Mouse (Mus musculus): Measurements from ENCODE around the gene Iqcd. TPM values are rescaled to one million over a fixed set of nuclear protein-coding genes. Genes with fewer than 3 reads are reported as not detected.

Gene Iqcd
- polyA plus RNA-seq, 1 experiment from 2014 or later, result 1.4 TPM

GRCm38 (mm10) chr5:120590356-120591010 lies 1.7 kb downstream of the Iqcd start:
- no peak overlapping the region for H3K27ac ChIP-seq
- no peak overlapping the region for H3K4me3 ChIP-seq (replicated peaks)
- ATAC-seq (ENCODE audit: low FRiP score), result no peak
- H3K4me1 ChIP-seq, result peaks cover 25% of the 10 kb centered on the region
- peaks cover 6% of the 10 kb centered on the region; the same call in 1 of the 2 replicates for H3K27me3 ChIP-seq
- 0 out of 2 replicates have a peak, but pooled peaks cover 3% of the 10 kb centered on the region for H3K9me3 ChIP-seq
- H3K9ac ChIP-seq, result no peak overlapping the region
- no peak overlapping the region for H3K4me2 ChIP-seq
- 81% methylated on average over 16 of the region's 16 CpGs for WGBS
- no peaks in the 10 kb centered on the region for H3K36me3 ChIP-seq (replicated peaks)

DNA sequence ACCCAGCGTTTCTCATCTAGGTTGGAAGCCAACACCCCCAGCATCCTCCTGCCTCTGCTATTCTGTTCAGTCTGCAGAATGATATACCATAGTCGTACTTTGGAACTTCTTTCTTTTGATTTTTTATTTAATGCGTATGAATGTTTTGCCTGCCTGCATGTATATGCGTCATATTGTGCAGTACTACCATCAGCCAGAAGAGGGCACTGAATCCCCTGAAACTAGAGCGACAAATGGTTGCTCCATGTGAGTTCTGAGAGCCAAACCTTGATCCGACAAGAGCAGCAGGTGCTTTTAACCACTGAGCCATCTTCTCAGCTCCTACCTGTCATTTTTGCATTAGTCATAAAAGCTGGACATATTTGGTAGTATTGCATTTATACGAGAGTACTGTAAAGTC lies 3.3 kb downstream of the Iqcd start:
- Histone ChIP-seq H3K4me3 (replicated peaks) (no peak overlapping the region), H3K27me3 (peaks cover 6% of the 10 kb centered on the region; the same call in 1 of the 2 replicates), H3K4me2 (no peak overlapping the region), H3K36me3 (replicated peaks) (no peaks in the 10 kb centered on the region), H3K9me3 (0 out of 2 replicates have a peak, but pooled peaks cover 3% of the 10 kb centered on the region), H3K4me1 (peaks cover 17% of the 10 kb centered on the region), H3K9ac (no peak overlapping the region), H3K27ac (no peak overlapping the region)
- no peak for ATAC-seq (ENCODE audit: low FRiP score)
- WGBS, result 71% methylated on average over 7 of the region's 7 CpGs

- 0 out of 2 replicates have a peak, but pooled peaks cover 3% of the 10 kb centered on the region for H3K9me3 ChIP-seq
- no peak for ATAC-seq (ENCODE audit: low FRiP score)
- no peaks in the 10 kb centered on the region for H3K27me3 ChIP-seq
- 89% methylated on average over 6 of the region's 6 CpGs for WGBS
- no peak overlapping the region for H3K4me3 ChIP-seq (replicated peaks)
- H3K4me2 ChIP-seq, result no peak overlapping the region
- no peak overlapping the region for H3K27ac ChIP-seq
- no peaks in the 10 kb centered on the region for H3K36me3 ChIP-seq (replicated peaks)
- peaks cover 2% of the 10 kb centered on the region; the same call in 1 of the 2 replicates for H3K4me1 ChIP-seq
- H3K9ac ChIP-seq, result no peak overlapping the region
These were observed 5.7 kb downstream of the Iqcd start for GRCm38 (mm10) chr5:120594485-120594884.

DNA sequence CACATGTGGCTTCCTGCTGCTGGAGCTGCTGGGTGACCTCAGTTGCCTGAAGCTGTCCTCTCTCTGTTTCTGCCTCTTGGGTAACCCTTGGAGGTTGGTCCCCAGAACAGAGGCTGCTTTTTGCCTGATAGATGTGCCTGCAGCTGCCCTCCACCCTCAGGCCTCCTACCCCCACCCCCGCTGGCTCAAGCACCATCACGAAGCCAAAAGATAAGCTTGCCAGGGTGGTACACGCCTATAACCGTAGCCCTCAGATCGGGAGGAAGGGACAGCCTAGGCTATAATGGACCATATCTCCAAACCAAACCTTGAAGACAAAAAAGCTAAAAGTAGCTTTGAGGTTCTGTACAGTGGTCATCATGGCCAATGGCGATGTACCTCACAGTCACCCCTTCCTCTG lies 10.8 kb downstream of the Iqcd start:
- no peak for ATAC-seq (ENCODE audit: low FRiP score)
- Histone ChIP-seq H3K27ac (no peak overlapping the region), H3K36me3 (replicated peaks) (no peaks in the 10 kb centered on the region), H3K27me3 (no peaks in the 10 kb centered on the region), H3K4me2 (no peak overlapping the region), H3K9me3 (no peaks in the 10 kb centered on the region), H3K4me1 (peaks cover 2% of the 10 kb centered on the region; the same call in 1 of the 2 replicates), H3K4me3 (replicated peaks) (no peak overlapping the region), H3K9ac (no peak overlapping the region)
- WGBS, result 92% methylated on average over 6 of the region's 6 CpGs

- H3K36me3 ChIP-seq (replicated peaks), result no peaks in the 10 kb centered on the region
- H3K27ac ChIP-seq, result no peak overlapping the region
- 62% methylated on average over 11 of the region's 11 CpGs for WGBS
- H3K9me3 ChIP-seq, result no peaks in the 10 kb centered on the region
- no peak overlapping the region for H3K9ac ChIP-seq
- H3K4me2 ChIP-seq, result no peak overlapping the region
- no peak overlapping the region for H3K4me3 ChIP-seq (replicated peaks)
- H3K4me1 ChIP-seq, result peaks cover 5% of the 10 kb centered on the region
- ATAC-seq (ENCODE audit: low FRiP score), result no peak
- H3K27me3 ChIP-seq, result no peaks in the 10 kb centered on the region
These were observed 12.3 kb downstream of the Iqcd start for GRCm38 (mm10) chr5:120600946-120601668.

GRCm38 (mm10) chr5:120602210-120602609 lies 13.4 kb downstream of the Iqcd start:
- Histone ChIP-seq H3K9ac (no peak overlapping the region), H3K27me3 (no peaks in the 10 kb centered on the region), H3K36me3 (replicated peaks) (no peaks in the 10 kb centered on the region), H3K4me1 (peaks cover 5% of the 10 kb centered on the region), H3K4me3 (replicated peaks) (no peak overlapping the region), H3K27ac (no peak overlapping the region), H3K4me2 (no peak overlapping the region), H3K9me3 (no peaks in the 10 kb centered on the region)
- WGBS, result 88% methylated on average over 12 of the region's 12 CpGs
- no peak for ATAC-seq (ENCODE audit: low FRiP score)

DNA sequence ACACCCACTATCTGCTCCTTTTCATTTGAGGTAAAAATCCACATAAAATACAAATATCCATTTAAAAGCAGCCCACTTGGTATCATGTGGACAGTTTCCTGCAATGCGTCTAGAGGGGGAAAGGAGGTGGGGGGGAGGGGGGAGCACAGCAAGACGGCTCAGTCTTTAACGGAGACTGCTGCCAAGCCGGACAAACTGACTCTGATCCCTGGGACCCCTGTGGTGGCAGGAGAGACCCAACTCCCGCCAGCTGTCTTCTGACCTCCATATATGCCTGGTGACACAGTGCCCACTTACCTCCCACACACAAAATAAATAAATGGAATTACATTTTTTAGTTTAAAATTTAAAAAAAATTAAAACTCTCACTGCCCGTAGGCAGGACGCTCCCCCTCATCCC lies 14.7 kb downstream of the Iqcd start:
- Histone ChIP-seq H3K27me3 (no peaks in the 10 kb centered on the region), H3K4me3 (replicated peaks) (no peak overlapping the region), H3K9me3 (no peaks in the 10 kb centered on the region), H3K4me2 (no peak overlapping the region), H3K9ac (no peak overlapping the region), H3K4me1 (peaks cover 5% of the 10 kb centered on the region), H3K27ac (no peak overlapping the region), H3K36me3 (replicated peaks) (0 out of 2 replicates have a peak, but pooled peaks cover 6% of the 10 kb centered on the region)
- WGBS, result 54% methylated on average over 7 of the region's 7 CpGs
- no peak for ATAC-seq (ENCODE audit: low FRiP score)

DNA sequence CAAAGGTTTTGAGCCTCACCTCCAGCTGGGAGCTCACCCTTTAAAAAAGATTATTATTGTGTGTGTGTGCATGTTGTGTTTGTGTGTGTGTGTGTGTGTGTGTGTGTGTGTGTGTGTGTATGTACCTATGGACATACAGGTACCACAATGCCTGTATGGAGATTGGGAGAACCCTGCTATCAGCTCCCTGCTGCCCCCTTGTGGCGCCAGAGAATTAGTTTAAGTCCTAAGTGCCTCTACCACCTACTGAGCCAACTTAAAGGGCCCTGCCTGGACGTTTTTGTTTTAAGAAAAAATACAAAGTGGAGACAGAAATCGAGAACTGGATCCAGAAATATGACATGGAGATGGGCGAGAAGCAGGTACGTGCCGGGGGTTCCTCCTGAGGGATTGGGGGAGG lies 16.0 kb downstream of the Iqcd start:
- no peaks in the 10 kb centered on the region for H3K9me3 ChIP-seq
- H3K27ac ChIP-seq, result peak overlapping the region; percentile 54; the same call in 1 of the 2 replicates
- H3K4me1 ChIP-seq, result peaks cover 11% of the 10 kb centered on the region
- peak overlapping the region; percentile 63 for H3K4me2 ChIP-seq
- no peaks in the 10 kb centered on the region for H3K27me3 ChIP-seq
- peaks cover 9% of the 10 kb centered on the region for H3K36me3 ChIP-seq (replicated peaks)
- ATAC-seq (ENCODE audit: low FRiP score), result peak; percentile 59
- peak overlapping the region; percentile 48 for H3K9ac ChIP-seq
- peak overlapping the region; percentile 32 for H3K4me3 ChIP-seq (replicated peaks)
- WGBS, result 2% methylated on average over 6 of the region's 6 CpGs

GRCm38 (mm10) chr5:120605241-120605661 lies 16.4 kb downstream of the Iqcd start:
- no peaks in the 10 kb centered on the region for H3K9me3 ChIP-seq
- H3K4me1 ChIP-seq, result peaks cover 11% of the 10 kb centered on the region
- peak overlapping the region; percentile 48 for H3K9ac ChIP-seq
- peaks cover 9% of the 10 kb centered on the region for H3K36me3 ChIP-seq (replicated peaks)
- peak overlapping the region; percentile 54 for H3K27ac ChIP-seq
- WGBS, result 2% methylated on average over 10 of the region's 10 CpGs
- H3K4me3 ChIP-seq (replicated peaks), result peak overlapping the region; percentile 32
- peak overlapping the region; percentile 63 for H3K4me2 ChIP-seq
- peak; percentile 63 for ATAC-seq (ENCODE audit: low FRiP score)
- no peaks in the 10 kb centered on the region for H3K27me3 ChIP-seq

- peaks cover 11% of the 10 kb centered on the region for H3K4me1 ChIP-seq
- no peaks in the 10 kb centered on the region for H3K27me3 ChIP-seq
- WGBS, result under 1% methylated on average over 8 of the region's 8 CpGs
- peak overlapping the region; percentile 48; the same call in 1 of the 2 replicates for H3K9ac ChIP-seq
- H3K36me3 ChIP-seq (replicated peaks), result peaks cover 9% of the 10 kb centered on the region
- peak overlapping the region; percentile 54; the same call in 1 of the 2 replicates for H3K27ac ChIP-seq
- H3K4me3 ChIP-seq (replicated peaks), result peak overlapping the region; percentile 32
- H3K9me3 ChIP-seq, result no peaks in the 10 kb centered on the region
- peak overlapping the region; percentile 63 for H3K4me2 ChIP-seq
- peak; percentile 77 for ATAC-seq (ENCODE audit: low FRiP score)
These were observed 16.9 kb downstream of the Iqcd start for GRCm38 (mm10) chr5:120605688-120606087.

DNA sequence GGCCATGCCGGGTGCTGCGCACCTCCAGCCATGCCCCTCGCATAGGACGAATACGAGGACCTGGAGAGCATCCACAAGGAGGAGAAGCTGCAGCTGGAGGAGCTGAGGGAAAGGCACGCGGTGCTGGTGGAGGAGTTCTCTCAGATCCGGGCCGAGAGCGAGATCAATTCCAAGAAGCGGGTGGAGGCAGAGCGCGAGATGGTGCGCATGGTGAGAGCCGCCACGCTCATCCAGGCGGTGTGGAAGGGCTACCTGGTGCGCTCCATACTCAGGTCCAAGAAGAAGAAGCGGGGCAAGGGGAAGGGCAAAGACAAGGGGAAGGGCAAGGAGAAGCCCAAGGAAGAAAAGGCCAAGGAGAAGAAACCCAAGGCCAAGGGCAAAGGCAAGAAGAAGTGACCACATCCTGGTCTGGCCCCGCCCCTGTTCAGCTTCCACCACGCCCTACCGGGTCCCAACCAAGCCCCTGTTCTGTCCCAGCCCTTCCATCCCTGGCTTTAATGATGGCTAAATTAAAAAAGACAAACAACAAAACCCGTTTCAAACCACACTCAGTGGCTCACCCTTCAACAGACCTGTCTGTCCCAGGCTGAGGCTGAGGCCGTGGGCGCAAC lies 17.9 kb downstream of the Iqcd start:
- H3K4me1 ChIP-seq, result peaks cover 21% of the 10 kb centered on the region
- ATAC-seq (ENCODE audit: low FRiP score), result no peak
- no peak overlapping the region for H3K4me2 ChIP-seq
- no peaks in the 10 kb centered on the region for H3K27me3 ChIP-seq
- H3K4me3 ChIP-seq (replicated peaks), result no peak overlapping the region
- H3K9me3 ChIP-seq, result no peaks in the 10 kb centered on the region
- no peak overlapping the region for H3K9ac ChIP-seq
- no peak overlapping the region for H3K27ac ChIP-seq
- 68% methylated on average over 25 of the region's 25 CpGs for WGBS
- H3K36me3 ChIP-seq (replicated peaks), result peaks cover 9% of the 10 kb centered on the region

DNA sequence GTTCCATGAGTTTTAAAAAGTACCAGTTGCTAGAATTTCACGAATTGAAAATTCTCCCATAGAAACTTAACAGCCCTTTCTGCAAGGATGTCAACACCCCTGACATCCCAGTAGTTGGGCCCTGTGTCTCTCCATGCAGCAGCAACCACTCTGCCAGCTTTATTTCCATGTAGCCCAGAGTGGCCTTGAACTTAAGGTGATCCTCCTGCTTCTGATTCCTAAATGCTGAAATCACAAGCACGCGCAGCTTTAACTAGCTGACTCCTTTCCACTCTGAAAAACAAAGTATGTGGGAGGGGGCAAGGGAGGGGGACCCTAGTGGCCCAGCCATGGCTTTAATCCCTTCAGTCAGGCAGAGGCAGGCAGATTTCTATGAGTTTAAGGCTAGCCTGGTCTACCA lies 18.5 kb downstream of the Iqcd start:
- Histone ChIP-seq H3K36me3 (replicated peaks) (peaks cover 9% of the 10 kb centered on the region), H3K9me3 (no peaks in the 10 kb centered on the region), H3K4me3 (replicated peaks) (no peak overlapping the region), H3K4me2 (no peak overlapping the region), H3K27me3 (no peaks in the 10 kb centered on the region), H3K27ac (no peak overlapping the region), H3K4me1 (peaks cover 23% of the 10 kb centered on the region), H3K9ac (no peak overlapping the region)
- ATAC-seq (ENCODE audit: low FRiP score), result no peak
- WGBS, result 85% methylated on average over 3 of the region's 3 CpGs

Measured in forebrain, embryonic 12.5 days (tissue).